Mouse (Mus musculus): Measurements from ENCODE around the gene Kif5a. TPM values are rescaled to one million over a fixed set of nuclear protein-coding genes. Genes with fewer than 3 reads are reported as not detected.

Kif5a gene
- polyA plus RNA-seq, 1 experiment from 2014 or later, result 0.70 TPM

DNA sequence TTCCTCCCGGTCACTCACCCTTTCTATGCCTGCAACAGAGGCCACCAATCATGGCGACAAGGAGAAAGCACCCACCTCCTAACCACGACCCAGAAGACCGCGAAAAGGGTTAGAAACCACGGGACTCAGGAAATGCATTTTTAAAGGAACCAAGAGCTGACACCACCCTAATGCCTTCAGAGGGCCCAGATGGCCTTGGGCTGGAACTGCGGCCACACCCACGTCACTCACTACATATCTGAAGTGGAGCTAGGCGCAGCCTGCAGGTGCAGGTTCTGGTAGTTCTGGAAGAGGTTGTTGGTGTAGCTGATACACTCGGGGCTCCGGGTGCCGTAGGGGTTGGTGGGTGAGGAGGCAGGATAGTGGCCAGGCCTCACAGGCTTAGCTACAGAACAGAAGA, 32.5 kb downstream of the Kif5a start:
- peaks cover 17% of the 10 kb centered on the region for H3K27me3 ChIP-seq (ENCODE audit: control insufficient read depth, insufficient read depth, low read length)
- WGBS, result 77% methylated on average over 12 of the region's 12 CpGs

GRCm38 (mm10) chr10:127228897-127229296, 34.3 kb downstream of the Kif5a start:
- H3K4me2 ChIP-seq (ENCODE audit: low read depth, low read length), result no peak overlapping the region
- WGBS, result 19% methylated on average over 4 of the region's 4 CpGs
- H3K4me3 ChIP-seq (ENCODE audit: low read length), result no peak overlapping the region
- H3K36me3 ChIP-seq (ENCODE audit: control insufficient read depth, insufficient read depth), result no peaks in the 10 kb centered on the region
- peaks cover 17% of the 10 kb centered on the region for H3K27me3 ChIP-seq (ENCODE audit: control insufficient read depth, insufficient read depth, low read length)
- H3K9ac ChIP-seq (ENCODE audit: low read length), result no peak overlapping the region
- H3K4me1 ChIP-seq (ENCODE audit: control insufficient read depth, insufficient read depth, low read length), result 0 out of 2 replicates have a peak, but pooled peaks cover 3% of the 10 kb centered on the region
- 0 out of 2 replicates have a peak, but pooled peaks cover under 1% of the 10 kb centered on the region for H3K9me3 ChIP-seq (replicated peaks; ENCODE audit: control insufficient read depth, low read length)
- no peak; the same call in 1 of the 2 replicates for ATAC-seq (replicated peaks; ENCODE audit: extremely low read depth, insufficient read depth, low FRiP score)
- H3K27ac ChIP-seq (ENCODE audit: low read length), result no peak overlapping the region

More for the DNA sequence above, 32.5 kb downstream of the Kif5a start:
- H3K36me3 ChIP-seq (ENCODE audit: control insufficient read depth, insufficient read depth), result no peaks in the 10 kb centered on the region
- no peak for ATAC-seq (replicated peaks; ENCODE audit: extremely low read depth, insufficient read depth, low FRiP score)
- no peak overlapping the region for H3K4me3 ChIP-seq (ENCODE audit: low read length)
- H3K27ac ChIP-seq (ENCODE audit: low read length), result no peak overlapping the region
- H3K4me1 ChIP-seq (ENCODE audit: control insufficient read depth, insufficient read depth, low read length), result 0 out of 2 replicates have a peak, but pooled peaks cover 2% of the 10 kb centered on the region
- no peak overlapping the region for H3K4me2 ChIP-seq (ENCODE audit: low read depth, low read length)
- no peak overlapping the region for H3K9ac ChIP-seq (ENCODE audit: low read length)
- H3K9me3 ChIP-seq (replicated peaks; ENCODE audit: control insufficient read depth, low read length), result no peaks in the 10 kb centered on the region

DNA sequence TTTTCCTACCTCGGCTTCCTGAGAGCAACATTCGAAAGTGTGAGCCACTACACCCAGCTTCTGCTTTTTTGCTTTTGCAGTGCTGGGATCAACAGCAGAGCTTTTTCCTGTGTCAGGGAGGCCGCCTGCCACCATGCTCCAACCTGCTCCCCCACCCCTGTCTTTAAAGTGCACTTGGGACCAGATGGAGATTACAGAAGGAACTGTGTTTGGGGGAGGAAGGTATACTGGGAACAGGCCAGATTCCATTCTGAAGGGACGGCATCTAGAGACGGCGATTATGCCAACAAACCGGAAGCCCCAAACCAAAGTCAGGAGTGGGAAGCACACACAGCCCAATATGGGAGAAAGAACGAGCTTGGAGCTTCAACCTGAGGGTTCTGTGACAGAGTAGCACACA, 36.0 kb downstream of the Kif5a start:
- H3K27me3 ChIP-seq (ENCODE audit: control insufficient read depth, insufficient read depth, low read length), result peaks cover 17% of the 10 kb centered on the region
- H3K4me1 ChIP-seq (ENCODE audit: control insufficient read depth, insufficient read depth, low read length), result 0 out of 2 replicates have a peak, but pooled peaks cover 3% of the 10 kb centered on the region
- 0 out of 2 replicates have a peak, but pooled peaks cover 3% of the 10 kb centered on the region for H3K9me3 ChIP-seq (replicated peaks; ENCODE audit: control insufficient read depth, low read length)
- no peak overlapping the region for H3K4me3 ChIP-seq (ENCODE audit: low read length)
- WGBS, result 74% methylated on average over 8 of the region's 8 CpGs
- no peaks in the 10 kb centered on the region for H3K36me3 ChIP-seq (ENCODE audit: control insufficient read depth, insufficient read depth)
- ATAC-seq (replicated peaks; ENCODE audit: extremely low read depth, insufficient read depth, low FRiP score), result no peak
- no peak overlapping the region for H3K27ac ChIP-seq (ENCODE audit: low read length)
- H3K9ac ChIP-seq (ENCODE audit: low read length), result no peak overlapping the region
- H3K4me2 ChIP-seq (ENCODE audit: low read depth, low read length), result no peak overlapping the region

DNA sequence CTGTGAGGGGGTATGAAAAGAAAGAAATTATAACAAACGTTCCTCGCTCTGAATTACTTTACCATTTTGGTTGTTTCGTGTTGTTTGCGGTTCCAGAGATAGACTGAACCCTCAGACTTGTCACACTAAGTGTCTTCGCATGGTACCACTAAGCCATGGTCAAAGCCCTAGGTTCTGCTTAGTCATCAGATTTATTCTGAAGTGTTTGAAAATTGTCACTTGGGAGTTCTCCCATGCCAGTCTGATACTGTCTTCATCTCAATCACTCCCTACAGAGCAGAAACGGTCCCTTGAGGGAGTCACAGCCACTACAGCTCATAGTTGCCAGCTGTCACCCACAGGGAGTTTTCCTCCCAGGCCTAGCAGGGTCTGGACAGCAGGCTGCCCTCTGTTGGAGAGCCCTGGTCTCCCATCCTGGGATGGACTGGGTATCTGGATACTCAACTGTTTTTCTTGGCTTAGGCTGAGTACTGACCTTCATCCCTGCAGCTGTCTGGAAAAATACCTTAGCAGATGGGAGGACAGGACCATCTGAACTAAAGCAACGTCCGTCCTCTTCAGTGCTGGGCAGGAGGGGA, 36.7 kb downstream of the Kif5a start:
- no peak overlapping the region for H3K4me3 ChIP-seq (ENCODE audit: low read length)
- 0 out of 2 replicates have a peak, but pooled peaks cover 3% of the 10 kb centered on the region for H3K4me1 ChIP-seq (ENCODE audit: control insufficient read depth, insufficient read depth, low read length)
- no peak overlapping the region for H3K27ac ChIP-seq (ENCODE audit: low read length)
- no peak overlapping the region for H3K4me2 ChIP-seq (ENCODE audit: low read depth, low read length)
- H3K36me3 ChIP-seq (ENCODE audit: control insufficient read depth, insufficient read depth), result no peaks in the 10 kb centered on the region
- peaks cover 17% of the 10 kb centered on the region for H3K27me3 ChIP-seq (ENCODE audit: control insufficient read depth, insufficient read depth, low read length)
- H3K9me3 ChIP-seq (replicated peaks; ENCODE audit: control insufficient read depth, low read length), result 0 out of 2 replicates have a peak, but pooled peaks cover 3% of the 10 kb centered on the region
- WGBS, result 58% methylated on average over 8 of the region's 8 CpGs
- no peak overlapping the region for H3K9ac ChIP-seq (ENCODE audit: low read length)
- ATAC-seq (replicated peaks; ENCODE audit: extremely low read depth, insufficient read depth, low FRiP score), result no peak

DNA sequence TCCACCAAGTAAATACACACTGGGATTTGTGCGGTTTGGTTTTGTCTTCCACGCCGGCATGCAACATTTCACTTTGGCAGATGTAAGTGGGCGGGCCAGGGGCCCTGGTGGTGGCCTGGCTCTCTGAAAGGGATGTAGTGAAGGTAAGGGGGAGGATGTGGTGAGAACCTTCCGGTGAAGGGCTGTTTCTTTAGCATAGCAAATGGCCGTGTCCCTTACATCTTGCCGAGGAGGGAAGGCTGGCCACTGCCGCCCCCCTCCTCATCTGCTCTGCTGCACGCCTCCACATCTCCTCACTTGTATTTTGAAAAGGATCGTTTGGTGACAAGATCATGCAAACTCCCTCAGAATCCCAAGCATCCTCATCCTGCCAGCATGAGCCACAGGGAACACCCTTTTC, 37.4 kb downstream of the Kif5a start:
- Histone ChIP-seq H3K27ac (ENCODE audit: low read length) (no peak overlapping the region), H3K9ac (ENCODE audit: low read length) (no peak overlapping the region), H3K27me3 (ENCODE audit: control insufficient read depth, insufficient read depth, low read length) (peaks cover 14% of the 10 kb centered on the region), H3K36me3 (ENCODE audit: control insufficient read depth, insufficient read depth) (no peaks in the 10 kb centered on the region), H3K4me1 (ENCODE audit: control insufficient read depth, insufficient read depth, low read length) (0 out of 2 replicates have a peak, but pooled peaks cover 3% of the 10 kb centered on the region), H3K9me3 (replicated peaks; ENCODE audit: control insufficient read depth, low read length) (0 out of 2 replicates have a peak, but pooled peaks cover 3% of the 10 kb centered on the region), H3K4me3 (ENCODE audit: low read length) (no peak overlapping the region), H3K4me2 (ENCODE audit: low read depth, low read length) (no peak overlapping the region)
- WGBS, result 30% methylated on average over 10 of the region's 10 CpGs
- no peak for ATAC-seq (replicated peaks; ENCODE audit: extremely low read depth, insufficient read depth, low FRiP score)

- ATAC-seq (replicated peaks; ENCODE audit: extremely low read depth, insufficient read depth, low FRiP score), result no peak; the same call in 1 of the 2 replicates
- 0 out of 2 replicates have a peak, but pooled peaks cover 3% of the 10 kb centered on the region for H3K4me1 ChIP-seq (ENCODE audit: control insufficient read depth, insufficient read depth, low read length)
- H3K9ac ChIP-seq (ENCODE audit: low read length), result no peak overlapping the region
- no peak overlapping the region for H3K4me3 ChIP-seq (ENCODE audit: low read length)
- H3K27me3 ChIP-seq (ENCODE audit: control insufficient read depth, insufficient read depth, low read length), result peaks cover 14% of the 10 kb centered on the region
- H3K27ac ChIP-seq (ENCODE audit: low read length), result no peak overlapping the region
- WGBS, result 50% methylated on average over 6 of the region's 6 CpGs
- H3K36me3 ChIP-seq (ENCODE audit: control insufficient read depth, insufficient read depth), result no peaks in the 10 kb centered on the region
- H3K4me2 ChIP-seq (ENCODE audit: low read depth, low read length), result no peak overlapping the region
- peaks cover 7% of the 10 kb centered on the region for H3K9me3 ChIP-seq (replicated peaks; ENCODE audit: control insufficient read depth, low read length)
Observed at GRCm38 (mm10) chr10:127225213-127225612, 37.9 kb downstream of the Kif5a start.

GRCm38 (mm10) chr10:127218339-127218738, 44.8 kb downstream of the Kif5a start:
- H3K4me1 ChIP-seq (ENCODE audit: control insufficient read depth, insufficient read depth, low read length), result no peaks in the 10 kb centered on the region

GRCm38 (mm10) chr10:127217177-127217576, 46.0 kb downstream of the Kif5a start:
- Histone ChIP-seq H3K36me3 (ENCODE audit: control insufficient read depth, insufficient read depth) (no peaks in the 10 kb centered on the region), H3K9me3 (replicated peaks; ENCODE audit: control insufficient read depth, low read length) (peaks cover 6% of the 10 kb centered on the region), H3K4me3 (ENCODE audit: low read length) (no peak overlapping the region), H3K9ac (ENCODE audit: low read length) (no peak overlapping the region), H3K27ac (ENCODE audit: low read length) (no peak overlapping the region), H3K4me1 (ENCODE audit: control insufficient read depth, insufficient read depth, low read length) (no peaks in the 10 kb centered on the region), H3K27me3 (ENCODE audit: control insufficient read depth, insufficient read depth, low read length) (no peaks in the 10 kb centered on the region), H3K4me2 (ENCODE audit: low read depth, low read length) (no peak overlapping the region)
- no peak for ATAC-seq (replicated peaks; ENCODE audit: extremely low read depth, insufficient read depth, low FRiP score)

More at GRCm38 (mm10) chr10:127218339-127218738, 44.8 kb downstream of the Kif5a start:
- H3K9ac ChIP-seq (ENCODE audit: low read length), result no peak overlapping the region
- H3K27ac ChIP-seq (ENCODE audit: low read length), result no peak overlapping the region
- H3K9me3 ChIP-seq (replicated peaks; ENCODE audit: control insufficient read depth, low read length), result peaks cover 6% of the 10 kb centered on the region
- 78% methylated on average over 2 of the region's 2 CpGs for WGBS
- no peak for ATAC-seq (replicated peaks; ENCODE audit: extremely low read depth, insufficient read depth, low FRiP score)
- H3K4me2 ChIP-seq (ENCODE audit: low read depth, low read length), result no peak overlapping the region
- H3K36me3 ChIP-seq (ENCODE audit: control insufficient read depth, insufficient read depth), result no peaks in the 10 kb centered on the region
- no peak overlapping the region for H3K4me3 ChIP-seq (ENCODE audit: low read length)
- H3K27me3 ChIP-seq (ENCODE audit: control insufficient read depth, insufficient read depth, low read length), result no peaks in the 10 kb centered on the region

DNA sequence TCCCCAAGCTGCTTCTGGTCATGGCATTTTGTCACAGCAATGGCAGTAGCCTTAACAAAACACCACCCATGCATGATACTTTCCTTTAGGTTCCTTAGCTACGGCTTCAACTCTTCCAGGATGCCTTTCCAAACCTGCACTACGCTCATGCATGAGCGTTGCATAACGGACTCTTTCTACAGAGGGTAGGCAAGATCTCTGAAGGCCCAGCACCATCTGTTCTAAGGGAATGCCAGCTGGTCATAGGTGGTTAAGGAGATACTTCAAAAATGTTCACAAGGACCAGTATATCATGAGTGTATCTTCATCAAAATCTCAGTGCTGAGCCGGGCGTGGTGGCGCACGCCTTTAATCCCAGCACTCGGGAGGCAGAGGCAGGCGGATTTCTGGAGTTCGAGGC, 46.7 kb downstream of the Kif5a start:
- ATAC-seq (replicated peaks; ENCODE audit: extremely low read depth, insufficient read depth, low FRiP score), result no peak
- Histone ChIP-seq H3K36me3 (ENCODE audit: control insufficient read depth, insufficient read depth) (no peaks in the 10 kb centered on the region), H3K4me1 (ENCODE audit: control insufficient read depth, insufficient read depth, low read length) (no peaks in the 10 kb centered on the region), H3K9me3 (replicated peaks; ENCODE audit: control insufficient read depth, low read length) (peaks cover 6% of the 10 kb centered on the region), H3K27ac (ENCODE audit: low read length) (no peak overlapping the region), H3K27me3 (ENCODE audit: control insufficient read depth, insufficient read depth, low read length) (no peaks in the 10 kb centered on the region), H3K4me2 (ENCODE audit: low read depth, low read length) (no peak overlapping the region), H3K9ac (ENCODE audit: low read length) (no peak overlapping the region), H3K4me3 (ENCODE audit: low read length) (no peak overlapping the region)
- WGBS, result 89% methylated on average over 11 of the region's 11 CpGs
